Mouse (Mus musculus): Measurements from ENCODE around the gene Enox1.
A peak's percentile ranks its signal among the peaks of the same experiment; 100 is the strongest.

Gene Enox1

GRCm38 (mm10) chr14:77574436-77574835 is 417.9 kb downstream of the Enox1 start:
- no peak for DNase-seq (ENCODE audit: low spot score)

- DNase-seq (ENCODE audit: low spot score), result no peak
Measured at GRCm38 (mm10) chr14:77576411-77576810, 419.8 kb downstream of the Enox1 start.

GRCm38 (mm10) chr14:77577481-77578251 is 421.1 kb downstream of the Enox1 start:
- DNase-seq (ENCODE audit: low spot score), result no peak

GRCm38 (mm10) chr14:77578355-77578754 is 421.8 kb downstream of the Enox1 start:
- no peak for DNase-seq (ENCODE audit: low spot score)

- DNase-seq (ENCODE audit: low spot score), result no peak
Measured at GRCm38 (mm10) chr14:77580106-77580936, 423.8 kb downstream of the Enox1 start.

GRCm38 (mm10) chr14:77580937-77581270 is 424.3 kb downstream of the Enox1 start:
- no peak for DNase-seq (ENCODE audit: low spot score)

- DNase-seq (ENCODE audit: low spot score), result no peak
Measured at GRCm38 (mm10) chr14:77581616-77582015, 425.1 kb downstream of the Enox1 start.

GRCm38 (mm10) chr14:77584426-77584825 is 427.9 kb downstream of the Enox1 start:
- no peak for DNase-seq (ENCODE audit: low spot score)

GRCm38 (mm10) chr14:77585031-77585800 is 428.7 kb downstream of the Enox1 start:
- no peak for DNase-seq (ENCODE audit: low spot score)

- DNase-seq (ENCODE audit: low spot score), result no peak
Measured at GRCm38 (mm10) chr14:77586033-77586432, 429.5 kb downstream of the Enox1 start.

- DNase-seq (ENCODE audit: low spot score), result no peak
Measured at GRCm38 (mm10) chr14:77587182-77587581, 430.6 kb downstream of the Enox1 start.

- DNase-seq (ENCODE audit: low spot score), result no peak
Measured at GRCm38 (mm10) chr14:77593136-77593838, 436.7 kb downstream of the Enox1 start.

GRCm38 (mm10) chr14:77596216-77597175 is 439.9 kb downstream of the Enox1 start:
- DNase-seq (ENCODE audit: low spot score), result no peak

GRCm38 (mm10) chr14:77599016-77599704 is 442.6 kb downstream of the Enox1 start:
- DNase-seq (ENCODE audit: low spot score), result peak; percentile 15

GRCm38 (mm10) chr14:77600773-77601172 is 444.2 kb downstream of the Enox1 start:
- no peak for DNase-seq (ENCODE audit: low spot score)

GRCm38 (mm10) chr14:77601446-77601845 is 444.9 kb downstream of the Enox1 start:
- DNase-seq (ENCODE audit: low spot score), result no peak

- no peak for DNase-seq (ENCODE audit: low spot score)
Measured at GRCm38 (mm10) chr14:77608182-77608839, 451.7 kb downstream of the Enox1 start.

- DNase-seq (ENCODE audit: low spot score), result no peak
Measured at GRCm38 (mm10) chr14:77615201-77615600, 458.6 kb downstream of the Enox1 start.

GRCm38 (mm10) chr14:77617250-77617649 is 460.7 kb downstream of the Enox1 start:
- DNase-seq (ENCODE audit: low spot score), result no peak
